Mouse (Mus musculus) forebrain, embryonic 16.5 days (tissue): Measurements from ENCODE around the gene Slc5a3. TPM values are rescaled to one million over a fixed set of nuclear protein-coding genes. Genes with fewer than 3 reads are reported as not detected.

Experiments used
- ATAC-seq: fragments of 200-750 bp; cut with Nextera tagmentation; 2 replicates; pipeline ENCODE4 v1.8.0; 2017; ENCODE audit warnings: mild to moderate bottlenecking, moderate library complexity
- H3K27ac ChIP-seq: fragments of 300-500 bp; sonication (generic); 2 replicates; pipeline ENCODE4 v1.5.1; 2014; ENCODE audit warnings: low read length, control low read depth
- H3K27me3 ChIP-seq: fragments of 300-500 bp; sonication (generic); replicated peaks from 2 replicates; pipeline ENCODE4 v1.6.1; 2014; ENCODE audit warnings: low read length; ENCODE audit not compliant: control insufficient read depth, insufficient read depth
- H3K36me3 ChIP-seq: fragments of 300-500 bp; sonication (generic); 2 replicates; pipeline ENCODE4 v1.6.1; 2014; ENCODE audit not compliant: control insufficient read depth, insufficient read depth
- H3K4me1 ChIP-seq: fragments of 300-500 bp; sonication (generic); replicated peaks from 2 replicates; pipeline ENCODE4 v1.6.1; 2014; ENCODE audit warnings: low read length; ENCODE audit not compliant: control insufficient read depth, insufficient read depth
- H3K4me2 ChIP-seq: fragments of 300-500 bp; sonication (generic); 2 replicates; pipeline ENCODE4 v1.6.1; 2014; ENCODE audit warnings: mild to moderate bottlenecking, low read length, control low read depth
- H3K4me3 ChIP-seq: fragments of 300-500 bp; sonication (generic); replicated peaks from 2 replicates; pipeline ENCODE4 v1.5.1; 2014; ENCODE audit warnings: mild to moderate bottlenecking, low read length, control low read depth
- H3K9ac ChIP-seq: fragments of 300-500 bp; sonication (generic); replicated peaks from 2 replicates; pipeline ENCODE4 v1.6.1; 2014; ENCODE audit warnings: low read depth, low read length, control low read depth
- H3K9me3 ChIP-seq: fragments of 300-500 bp; sonication (generic); 2 replicates; pipeline ENCODE4 v1.6.1; 2016; ENCODE audit warnings: low read length; ENCODE audit not compliant: control insufficient read depth
- WGBS: fragments of 180-500 bp; shearing (Covaris S2); extraction: QIAGEN DNeasy Blood & Tissue Kit; methylation state at CpG from one replicate; pipeline ENCODE4 v1.1.7; 2014; 5-methylcytosine and 5-hydroxymethylcytosine counted together
- polyA plus RNA-seq: library from polyadenylated mRNA; unstranded; fragments of >200 nt; fragmentation: Nextera tagmentation; extraction: Ambion mirVana; gene quantifications from 2 replicates; pipeline ENCODE4 v1.2.1, GENCODE M21; 2015

The Slc5a3 gene
- polyA plus RNA-seq = 13.8 and 15.0 TPM in 2 replicates

- ATAC-seq = peak; percentile 94
These were observed at the start of gene Slc5a3, which contains the start of the genes Mrps6 and Gm49711 for GRCm38 (mm10) chr16:92057852-92058643. Gene Slc5a3, plus strand, starts transcription at chr16:92058322. Gene Mrps6, plus strand, starts transcription at chr16:92058270. Gene Gm49711, plus strand, starts transcription at chr16:92058316.

GRCm38 (mm10) chr16:92009586-92009985, 48.5 kb upstream of the Slc5a3 start:
- no peaks in the 10 kb centered on the region for H3K9me3 ChIP-seq
- WGBS = 94% methylated on average over 2 of the region's 2 CpGs
- no peaks in the 10 kb centered on the region for H3K27me3 ChIP-seq
- H3K4me2 ChIP-seq = no peak overlapping the region
- no peak for ATAC-seq
- H3K9ac ChIP-seq = no peak overlapping the region
- no peaks in the 10 kb centered on the region for H3K4me1 ChIP-seq
- H3K36me3 ChIP-seq = no peaks in the 10 kb centered on the region
- H3K27ac ChIP-seq = no peak overlapping the region
- no peak overlapping the region for H3K4me3 ChIP-seq

More at GRCm38 (mm10) chr16:92057852-92058643, at the start of gene Slc5a3, which contains the start of the genes Mrps6 and Gm49711:
- Histone ChIP-seq H3K36me3 (0 out of 2 replicates have a peak, but pooled peaks cover 6% of the 10 kb centered on the region), H3K9me3 (peaks cover 5% of the 10 kb centered on the region; the same call in 1 of the 2 replicates), H3K4me2 (peak within 1 kb of the TSS; percentile 81), H3K4me1 (peaks cover 22% of the 10 kb centered on the region), H3K9ac (peak within 1 kb of the TSS; percentile 74), H3K27ac (peak within 1 kb of the TSS; percentile 87), H3K27me3 (no peaks in the 10 kb centered on the region), H3K4me3 (peak within 1 kb of the TSS; percentile 78)
- under 1% methylated on average over 84 of the region's 99 CpGs for WGBS

- H3K27me3 ChIP-seq = no peaks in the 10 kb centered on the region
These were observed 41.3 kb upstream of the Slc5a3 start for GRCm38 (mm10) chr16:92016792-92017191.

GRCm38 (mm10) chr16:92019141-92020118, 38.7 kb upstream of the Slc5a3 start:
- Histone ChIP-seq H3K4me1 (peaks cover 9% of the 10 kb centered on the region; the same call in 1 of the 2 replicates), H3K9ac (peak overlapping the region; percentile 66), H3K27ac (peak overlapping the region; percentile 15), H3K27me3 (no peaks in the 10 kb centered on the region), H3K36me3 (no peaks in the 10 kb centered on the region), H3K9me3 (no peaks in the 10 kb centered on the region), H3K4me3 (peak overlapping the region; percentile 38), H3K4me2 (peak overlapping the region; percentile 68)
- ATAC-seq = peak; percentile 61; the same call in 1 of the 2 replicates
- WGBS = 6% methylated on average over 26 of the region's 26 CpGs

More at GRCm38 (mm10) chr16:92016792-92017191, 41.3 kb upstream of the Slc5a3 start:
- Histone ChIP-seq H3K27ac (no peak overlapping the region), H3K9me3 (no peaks in the 10 kb centered on the region), H3K36me3 (no peaks in the 10 kb centered on the region), H3K4me2 (no peak overlapping the region), H3K4me1 (peaks cover 7% of the 10 kb centered on the region; the same call in 1 of the 2 replicates), H3K9ac (no peak overlapping the region), H3K4me3 (no peak overlapping the region)
- no peak for ATAC-seq
- WGBS = 90% methylated on average over 8 of the region's 8 CpGs

DNA sequence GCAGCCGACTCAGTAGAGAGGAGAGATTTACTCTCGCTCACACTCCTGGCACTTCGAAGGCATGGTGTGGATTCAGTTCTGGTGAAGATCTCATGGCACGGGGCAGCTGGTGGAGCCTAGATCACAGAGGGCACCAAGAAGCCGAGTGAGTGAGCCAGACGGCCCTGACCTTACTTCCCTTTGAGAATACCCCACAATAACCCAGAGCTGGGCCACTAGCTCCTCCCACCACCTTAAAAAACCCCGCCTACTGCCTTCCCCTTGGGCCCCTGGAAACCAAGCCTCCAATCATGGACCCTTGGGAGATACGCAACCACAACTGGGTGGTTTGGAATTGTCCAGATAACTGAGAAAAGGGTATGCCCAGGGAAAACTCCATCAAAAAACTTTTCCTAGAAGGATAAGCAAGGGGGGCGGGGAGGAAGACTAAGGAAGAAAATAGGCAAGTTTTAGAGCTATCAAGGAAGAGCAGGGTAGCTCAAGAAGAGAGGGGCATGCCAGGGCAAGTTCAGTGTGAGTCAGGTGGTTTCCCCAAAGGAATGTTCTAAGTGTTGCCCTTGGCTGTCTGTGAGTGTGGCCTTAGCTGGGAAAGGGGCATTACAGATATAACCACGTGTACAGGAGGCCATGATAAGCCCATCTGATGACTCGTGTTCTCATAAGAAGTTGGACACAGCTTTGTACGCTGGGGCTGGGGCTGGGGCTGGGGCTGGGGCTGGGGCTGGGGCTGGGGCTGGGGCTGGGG, 36.3 kb upstream of the Slc5a3 start:
- Histone ChIP-seq H3K9ac (no peak overlapping the region), H3K4me2 (no peak overlapping the region), H3K27me3 (no peaks in the 10 kb centered on the region), H3K4me3 (no peak overlapping the region), H3K36me3 (no peaks in the 10 kb centered on the region), H3K27ac (no peak overlapping the region), H3K9me3 (no peaks in the 10 kb centered on the region), H3K4me1 (peaks cover 9% of the 10 kb centered on the region; the same call in 1 of the 2 replicates)
- ATAC-seq = no peak
- 86% methylated on average over 12 of the region's 12 CpGs for WGBS

DNA sequence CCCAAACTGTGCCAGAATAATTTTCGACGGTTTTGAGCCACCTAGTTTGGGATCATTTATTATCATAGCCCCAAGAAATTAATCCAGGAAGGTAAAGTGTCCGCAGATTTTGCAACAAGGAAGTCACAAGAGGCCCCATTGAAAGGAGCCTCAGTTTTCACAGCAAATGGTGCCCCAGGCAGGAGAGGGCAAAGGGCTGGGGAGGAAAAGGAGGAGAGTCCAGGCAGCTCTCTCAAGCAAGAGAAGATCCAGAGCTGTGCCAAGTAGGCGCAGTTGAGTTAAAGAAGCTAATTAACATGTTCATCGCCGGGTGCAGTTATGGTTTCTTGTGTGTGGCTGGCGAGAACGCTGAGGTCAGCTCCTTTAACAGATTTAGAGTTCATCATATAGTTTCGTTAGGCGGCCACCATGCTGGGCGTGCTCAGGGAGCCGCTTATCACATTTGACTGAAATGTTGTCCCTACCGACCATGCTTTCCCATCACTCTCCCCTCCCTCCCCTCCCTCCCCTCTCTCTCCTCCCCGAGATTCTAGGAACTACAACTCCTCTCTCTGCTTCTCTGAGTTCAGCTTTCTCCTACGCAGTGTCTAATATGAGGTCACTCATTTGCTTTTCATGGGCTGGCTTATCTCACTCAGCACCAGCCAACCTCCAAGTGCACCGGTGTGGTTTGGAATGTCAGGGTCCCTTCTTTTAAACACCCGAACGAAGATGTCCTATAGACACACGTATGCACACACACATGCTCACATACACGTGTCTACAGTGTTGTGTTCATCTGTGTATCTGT, 35.4 kb upstream of the Slc5a3 start:
- no peaks in the 10 kb centered on the region for H3K36me3 ChIP-seq
- H3K9ac ChIP-seq = no peak overlapping the region
- no peak for ATAC-seq
- H3K27ac ChIP-seq = no peak overlapping the region
- peaks cover 9% of the 10 kb centered on the region; the same call in 1 of the 2 replicates for H3K4me1 ChIP-seq
- no peaks in the 10 kb centered on the region for H3K9me3 ChIP-seq
- WGBS = 65% methylated on average over 20 of the region's 20 CpGs
- no peak overlapping the region for H3K4me2 ChIP-seq
- no peaks in the 10 kb centered on the region for H3K27me3 ChIP-seq
- no peak overlapping the region for H3K4me3 ChIP-seq

DNA sequence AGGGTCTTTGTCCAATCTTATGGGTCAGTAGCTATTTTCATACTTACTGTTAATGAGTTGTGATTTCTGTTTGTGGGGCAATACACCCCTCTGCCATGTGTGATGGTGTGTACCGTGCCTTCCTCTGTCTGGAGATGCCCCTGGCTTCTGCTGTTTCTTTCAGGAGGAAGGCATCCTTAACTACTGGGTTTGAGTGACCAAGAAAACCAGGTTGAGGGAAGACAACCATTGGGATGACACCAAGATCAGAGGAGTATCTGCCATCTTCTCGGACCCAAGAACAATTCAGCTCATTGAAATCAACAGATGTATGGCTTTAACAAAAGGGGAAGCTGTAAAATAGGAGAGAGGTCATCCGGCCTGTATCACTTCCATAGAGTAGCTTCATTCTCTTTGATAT, 24.8 kb upstream of the Slc5a3 start:
- Histone ChIP-seq H3K9me3 (no peaks in the 10 kb centered on the region), H3K4me1 (no peaks in the 10 kb centered on the region), H3K4me3 (no peak overlapping the region), H3K36me3 (no peaks in the 10 kb centered on the region), H3K27ac (no peak overlapping the region), H3K27me3 (no peaks in the 10 kb centered on the region), H3K4me2 (no peak overlapping the region), H3K9ac (no peak overlapping the region)
- WGBS = 91% methylated on average over 3 of the region's 3 CpGs
- no peak for ATAC-seq

DNA sequence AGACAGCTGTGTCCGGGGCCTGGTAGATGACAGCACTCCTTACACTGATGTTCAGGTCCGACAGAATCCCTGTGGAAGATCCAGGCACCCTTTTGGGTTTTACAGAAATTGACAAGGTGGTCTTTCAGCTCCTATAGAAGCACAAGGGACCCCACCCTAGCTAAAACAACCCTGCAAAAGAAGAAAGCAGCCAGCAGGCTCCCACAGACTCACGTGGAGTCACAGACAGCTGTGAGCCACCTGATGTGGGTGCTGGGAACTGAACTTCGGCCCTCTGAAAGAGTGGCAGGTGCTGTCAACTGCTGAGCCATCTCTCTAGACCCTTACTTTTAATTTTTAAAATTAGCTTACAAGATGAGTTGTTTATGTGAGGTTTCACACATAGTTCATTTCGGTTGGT, 23.4 kb upstream of the Slc5a3 start:
- Histone ChIP-seq H3K4me1 (no peaks in the 10 kb centered on the region), H3K4me2 (no peak overlapping the region), H3K4me3 (no peak overlapping the region), H3K27me3 (no peaks in the 10 kb centered on the region), H3K36me3 (no peaks in the 10 kb centered on the region), H3K9ac (no peak overlapping the region), H3K27ac (no peak overlapping the region), H3K9me3 (peaks cover 1% of the 10 kb centered on the region; the same call in 1 of the 2 replicates)
- no peak for ATAC-seq
- WGBS = 82% methylated on average over 5 of the region's 5 CpGs
